Mouse (Mus musculus) erythroid progenitor cell, adult 5-6 weeks (primary cell): ENCODE results near the gene Rbm4b. TPM values are rescaled to one million over a fixed set of nuclear protein-coding genes. Genes with fewer than 3 reads are reported as not detected.
A peak's percentile ranks its signal among the peaks of the same experiment; 100 is the strongest.
"Not testable (repeated sequence)": the region's sequence is repeated elsewhere in the genome, so short reads cannot be mapped to it uniquely, and the experiment has no call there.

ENCODE experiments used
- ATAC-seq: replicated peaks from 2 replicates; pipeline ENCODE4 v1.8.0; 2016; ENCODE audit warnings: moderate number of reproducible peaks, mild to moderate bottlenecking, moderate TSS enrichment, inconsistent platforms; ENCODE audit not compliant: poor library complexity, low FRiP score, severe bottlenecking
- total RNA-seq, 2 experiments: library from RNA; stranded (forward) in 1 of 2; stranded (reverse) in 1 of 2; fragments of 150-400 nt in 1 of 2; fragments of 186-747, 209-891 nt in 1 of 2; gene quantifications; 2 replicates each; pipeline versions ENCODE4 v1.2.3 to v1.2.4; 2015 to 2017; ENCODE audit warnings: low replicate concordance in 2 of 2

The Rbm4b gene
- total RNA-seq, 2 experiments from 2014 or later = 5.0 to 13.6 TPM

DNA sequence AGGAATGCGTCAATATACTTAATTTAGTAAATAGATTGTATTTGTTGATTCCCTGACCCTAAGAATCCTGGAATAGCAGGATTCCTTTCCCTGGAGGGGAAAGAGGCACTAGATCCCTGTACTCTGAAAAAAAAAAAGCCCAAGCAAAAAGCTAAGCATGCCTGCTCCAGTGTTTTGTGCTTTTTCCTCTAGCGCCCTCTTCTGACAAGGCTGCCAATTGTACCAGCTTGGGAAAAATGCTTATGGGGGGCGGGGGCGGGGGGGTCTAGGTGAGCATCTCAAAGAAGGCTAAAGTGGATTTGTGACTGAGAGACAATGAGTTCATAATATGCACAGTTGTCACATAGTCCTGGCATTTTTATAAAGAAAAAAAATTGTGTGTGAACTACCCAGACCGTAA lies 12.8 kb upstream of the Rbm4b start:
- no peak for ATAC-seq

DNA sequence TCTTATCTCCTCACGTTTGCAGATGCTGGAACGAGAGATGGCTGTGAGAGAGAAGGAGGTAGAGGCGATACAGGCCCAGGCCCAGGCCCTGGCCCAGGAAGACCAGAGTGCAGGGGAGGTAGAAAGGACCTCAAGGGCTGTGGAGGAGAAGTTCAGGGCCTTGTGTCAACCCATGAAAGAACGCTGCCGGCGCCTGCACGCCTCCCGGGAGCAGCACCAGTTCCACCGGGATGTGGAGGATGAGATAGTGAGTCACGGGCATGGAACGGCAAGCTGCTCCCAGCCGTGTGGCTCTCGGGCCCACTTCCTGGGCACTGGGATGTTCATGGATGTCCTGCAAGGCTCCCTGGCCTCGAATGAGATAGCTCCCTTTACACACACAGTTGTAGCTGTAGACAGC lies 12.3 kb upstream of the Rbm4b start:
- ATAC-seq = no peak

DNA sequence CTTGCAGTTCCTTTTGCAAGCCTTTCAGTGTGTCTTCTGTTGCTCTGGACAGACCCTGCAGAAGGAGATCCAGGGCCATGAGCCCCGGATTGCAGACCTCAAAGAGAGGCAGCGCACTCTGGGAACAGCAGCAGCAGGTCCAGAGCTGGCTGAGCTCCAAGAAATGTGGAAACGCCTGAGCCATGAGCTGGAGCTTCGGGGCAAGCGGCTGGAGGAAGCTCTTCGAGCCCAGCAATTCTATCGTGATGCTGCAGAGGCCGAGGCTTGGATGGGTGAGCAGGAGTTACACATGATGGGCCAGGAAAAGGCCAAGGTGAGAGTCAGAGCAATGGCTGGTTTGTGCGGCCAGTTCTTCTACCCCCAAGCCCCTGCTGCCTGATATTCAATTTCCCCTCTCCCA lies 11.2 kb upstream of the Rbm4b start:
- ATAC-seq = no peak

DNA sequence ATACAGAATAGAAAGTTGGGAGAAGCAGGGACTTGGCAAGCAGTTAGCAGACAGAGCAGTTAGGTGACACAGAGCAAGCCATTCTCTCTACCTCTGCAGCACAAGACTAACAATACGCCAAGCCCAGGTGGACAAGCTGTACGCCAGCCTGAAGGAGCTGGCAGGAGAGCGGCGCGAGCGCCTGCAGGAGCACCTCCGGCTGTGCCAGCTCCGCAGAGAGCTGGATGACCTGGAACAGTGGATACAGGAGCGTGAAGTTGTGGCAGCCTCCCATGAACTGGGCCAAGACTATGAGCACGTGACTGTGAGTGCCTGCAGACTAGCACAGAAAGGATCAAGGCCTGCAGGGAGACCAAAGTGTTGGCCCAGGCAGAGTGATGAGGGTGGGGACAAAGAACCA lies 10.6 kb upstream of the Rbm4b start:
- ATAC-seq = no peak

DNA sequence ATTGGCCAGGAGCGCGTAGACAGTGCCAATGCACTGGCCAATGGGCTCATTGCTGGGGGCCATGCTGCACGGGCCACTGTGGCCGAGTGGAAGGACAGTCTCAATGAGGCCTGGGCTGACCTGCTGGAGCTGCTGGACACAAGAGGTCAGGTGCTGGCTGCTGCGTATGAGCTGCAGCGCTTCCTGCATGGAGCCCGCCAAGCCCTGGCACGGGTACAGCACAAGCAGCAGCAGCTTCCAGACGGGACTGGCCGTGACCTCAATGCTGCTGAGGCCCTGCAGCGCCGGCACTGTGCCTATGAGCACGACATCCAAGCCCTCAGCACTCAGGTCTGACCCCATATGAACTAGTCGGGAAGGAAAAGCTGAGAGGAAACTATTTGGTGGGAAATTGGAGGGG lies 9.7 kb upstream of the Rbm4b start:
- ATAC-seq = no peak

DNA sequence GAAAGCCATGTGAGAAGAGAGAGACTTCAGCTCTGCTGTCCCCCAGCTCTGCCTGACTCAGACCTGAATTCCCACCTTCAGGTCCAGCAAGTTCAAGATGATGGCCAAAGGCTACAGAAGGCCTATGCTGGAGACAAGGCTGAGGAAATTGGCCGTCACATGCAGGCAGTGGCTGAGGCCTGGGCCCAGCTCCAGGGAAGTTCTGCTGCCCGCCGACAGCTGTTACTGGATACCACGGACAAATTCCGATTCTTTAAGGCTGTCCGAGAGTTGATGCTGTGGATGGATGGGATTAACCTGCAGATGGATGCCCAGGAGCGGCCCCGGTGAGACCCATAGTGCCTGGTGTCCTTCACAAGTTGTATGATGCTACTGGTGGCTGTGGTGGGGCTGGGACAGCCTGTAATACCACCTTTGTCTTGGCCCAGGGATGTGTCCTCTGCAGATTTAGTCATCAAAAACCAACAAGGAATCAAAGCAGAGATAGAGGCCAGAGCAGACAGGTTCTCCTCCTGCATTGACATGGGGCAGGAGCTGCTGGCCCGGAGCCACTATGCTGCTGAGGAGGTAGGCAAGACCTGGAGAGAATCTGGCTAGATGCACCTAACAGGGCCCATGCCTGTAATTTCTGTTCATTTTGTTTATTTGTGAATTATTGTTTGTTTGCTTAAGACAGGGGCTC lies 8.5 kb upstream of the Rbm4b start:
- no peak for ATAC-seq

DNA sequence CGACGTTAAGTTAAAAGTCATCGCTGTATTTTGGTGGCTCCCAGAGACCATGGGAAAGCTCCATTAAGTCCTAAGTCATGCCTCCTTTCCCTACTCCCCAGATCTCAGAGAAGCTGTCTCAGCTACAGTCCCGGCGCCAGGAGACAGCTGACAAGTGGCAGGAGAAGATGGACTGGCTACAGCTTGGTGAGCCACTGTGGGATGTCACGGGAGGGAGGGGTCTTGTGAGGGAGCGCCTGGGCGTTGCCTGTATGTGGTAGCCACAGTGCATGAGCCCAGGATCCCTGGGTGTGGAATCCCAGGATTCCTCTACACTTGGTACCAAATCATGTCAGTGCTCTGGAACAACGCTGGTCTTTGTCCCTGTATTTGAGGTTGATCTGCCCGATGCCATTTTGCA lies 7.8 kb upstream of the Rbm4b start:
- no peak for ATAC-seq

DNA sequence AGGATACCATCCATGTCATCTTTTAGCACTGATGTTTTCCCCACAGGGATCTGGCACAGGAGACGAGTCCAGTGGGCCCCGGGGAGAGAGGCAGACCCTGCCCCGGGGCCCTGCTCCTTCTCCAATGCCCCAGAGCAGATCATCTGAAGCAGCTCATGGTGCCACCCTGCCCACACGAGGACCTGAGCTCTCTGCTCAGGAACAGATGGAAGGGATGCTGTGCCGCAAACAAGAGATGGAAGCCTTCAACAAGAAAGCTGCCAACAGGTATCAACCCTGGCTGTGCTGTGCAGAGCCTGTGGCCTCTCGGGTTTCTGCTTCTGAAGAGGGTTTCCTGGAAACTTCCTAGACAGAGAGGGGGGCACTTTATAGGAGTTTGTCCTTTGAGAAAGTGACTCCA lies 6.3 kb upstream of the Rbm4b start:
- ATAC-seq = no peak

DNA sequence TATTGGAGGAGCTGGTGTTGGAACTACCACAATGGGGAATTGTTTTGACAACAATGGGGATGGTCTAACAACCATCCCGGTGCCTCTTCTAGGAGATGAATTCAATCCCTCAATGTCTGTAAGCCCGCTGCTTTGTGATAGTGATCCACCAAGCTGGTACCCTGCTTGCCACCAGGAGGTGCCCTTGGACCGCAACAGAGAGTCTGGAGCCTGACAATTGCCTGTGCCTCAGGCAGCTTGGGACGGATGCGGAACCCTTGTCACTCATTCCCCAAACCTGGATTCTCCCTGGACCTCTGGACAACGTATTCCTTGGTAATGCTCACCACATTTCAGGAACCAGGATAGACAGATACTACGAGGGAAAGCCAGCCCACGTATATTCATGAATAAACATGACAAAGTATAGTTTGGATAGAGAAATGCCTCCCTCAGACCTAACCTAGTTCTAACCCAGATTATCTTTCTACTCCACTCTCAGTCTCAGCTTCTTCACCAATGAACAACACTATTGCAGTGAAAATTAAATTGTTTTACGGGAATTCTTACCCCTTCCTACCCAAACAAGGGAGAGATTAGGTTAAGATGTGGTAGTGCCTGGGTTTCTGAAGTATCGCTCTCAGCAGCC lies 618 bp upstream of the Rbm4b start:
- ATAC-seq = peak; percentile 89

DNA sequence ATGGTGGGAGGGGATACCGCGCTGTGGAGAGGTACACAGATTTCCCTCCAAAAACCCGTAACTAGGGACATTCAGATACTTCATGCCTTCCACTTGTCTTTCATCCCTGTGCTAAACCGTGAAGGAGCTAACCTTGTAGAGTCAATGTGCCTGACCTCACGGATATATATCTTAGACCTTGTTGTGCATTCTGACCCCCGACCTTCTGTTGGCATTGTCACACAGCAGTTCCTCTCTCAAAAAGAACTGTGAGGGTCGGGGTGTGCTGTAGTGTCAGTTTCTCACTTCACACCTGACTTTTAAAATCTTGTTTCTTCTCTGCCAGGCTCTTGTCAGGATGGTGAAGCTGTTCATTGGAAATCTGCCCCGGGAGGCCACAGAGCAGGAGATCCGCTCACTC lies 624 bp downstream of the Rbm4b start:
- no peak for ATAC-seq

DNA sequence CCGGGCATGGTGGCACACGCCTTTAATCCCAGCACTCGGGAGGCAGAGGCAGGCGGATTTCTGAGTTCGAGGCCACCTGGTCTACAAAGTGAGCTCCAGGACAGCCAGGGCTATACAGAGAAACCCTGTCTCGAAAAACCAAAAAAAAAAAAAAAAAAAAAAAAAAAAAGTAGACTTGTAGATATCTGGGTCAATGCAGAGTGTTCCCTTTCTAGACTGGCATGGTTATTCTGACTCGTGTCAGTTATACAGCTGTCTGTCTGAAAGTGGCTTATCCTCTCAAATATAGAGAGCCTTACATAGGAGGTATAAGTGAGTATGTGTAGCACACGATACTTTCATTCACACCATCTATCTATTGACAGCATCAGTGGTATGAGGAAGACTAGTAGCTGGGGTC lies 4.2 kb downstream of the Rbm4b start:
- not testable (repeated sequence) for ATAC-seq

DNA sequence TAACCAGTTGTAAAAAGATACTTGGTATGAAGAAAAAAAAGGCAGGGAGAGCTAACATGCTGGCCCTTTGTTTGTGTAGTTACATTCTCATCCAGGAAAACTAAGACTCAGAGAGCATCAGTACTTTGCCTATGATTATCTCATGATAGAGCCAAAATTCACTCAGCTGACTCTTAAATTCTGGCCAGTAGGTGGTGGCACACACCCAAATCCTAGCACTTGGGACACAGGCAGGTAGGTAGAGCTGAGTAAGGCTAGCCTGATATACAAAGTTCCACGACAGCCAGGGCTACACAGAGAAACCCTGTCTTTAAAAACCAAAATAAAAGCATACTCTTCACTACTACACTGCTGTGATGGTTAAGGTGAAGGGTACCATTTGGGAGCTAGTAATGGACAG lies 6.6 kb downstream of the Rbm4b start:
- ATAC-seq = 0 out of 2 replicates have a peak, but pooled peaks have one; percentile 21

DNA sequence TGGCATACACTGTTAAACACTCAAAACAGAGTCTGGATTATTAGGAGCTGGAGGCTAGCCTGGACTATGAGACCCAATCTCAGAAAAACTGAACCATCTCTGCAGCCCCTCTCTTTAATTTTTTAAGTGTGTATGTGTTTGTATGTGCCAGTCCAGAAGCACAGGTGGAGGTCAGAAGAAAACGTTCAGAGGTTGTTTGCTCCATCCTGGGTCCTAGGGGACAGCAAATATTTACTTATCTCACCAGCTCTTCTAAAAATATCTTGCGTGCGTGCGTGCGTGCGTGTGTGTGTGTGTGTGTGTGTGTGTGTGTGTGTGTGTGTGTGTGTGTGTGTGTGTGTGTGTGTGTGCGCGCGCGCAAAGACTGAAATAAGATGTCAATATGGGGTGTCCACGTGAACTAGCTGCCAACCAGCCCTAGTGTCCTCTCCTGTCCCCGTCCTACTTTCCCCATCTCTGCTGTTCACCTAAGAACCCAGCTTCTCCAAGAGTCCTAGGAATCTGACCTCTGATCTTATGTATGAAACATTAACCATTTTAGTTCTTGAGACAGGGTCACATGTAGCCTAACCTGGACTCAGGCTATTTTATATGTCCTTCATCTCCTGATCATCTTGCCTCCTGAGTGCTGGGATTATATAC lies 11.3 kb downstream of the Rbm4b start:
- no peak for ATAC-seq

DNA sequence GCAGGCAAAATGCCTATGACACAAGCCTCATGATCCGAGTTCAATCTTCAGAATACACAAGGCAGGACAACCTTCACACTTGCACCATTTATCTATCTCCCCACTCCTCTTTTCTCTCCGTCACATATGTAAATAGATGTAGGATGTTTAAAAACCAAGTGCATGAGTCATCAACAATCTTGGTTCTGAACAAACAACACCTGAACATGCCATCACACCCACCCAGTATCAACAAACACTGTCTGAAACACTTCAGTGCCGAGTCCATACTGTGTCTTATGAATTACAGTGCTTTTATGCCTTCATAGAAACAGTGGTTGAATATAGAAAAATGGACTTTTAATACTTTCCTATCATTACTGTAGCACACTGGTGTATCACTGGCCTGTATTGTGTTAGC lies 16.5 kb downstream of the Rbm4b start:
- ATAC-seq = no peak

DNA sequence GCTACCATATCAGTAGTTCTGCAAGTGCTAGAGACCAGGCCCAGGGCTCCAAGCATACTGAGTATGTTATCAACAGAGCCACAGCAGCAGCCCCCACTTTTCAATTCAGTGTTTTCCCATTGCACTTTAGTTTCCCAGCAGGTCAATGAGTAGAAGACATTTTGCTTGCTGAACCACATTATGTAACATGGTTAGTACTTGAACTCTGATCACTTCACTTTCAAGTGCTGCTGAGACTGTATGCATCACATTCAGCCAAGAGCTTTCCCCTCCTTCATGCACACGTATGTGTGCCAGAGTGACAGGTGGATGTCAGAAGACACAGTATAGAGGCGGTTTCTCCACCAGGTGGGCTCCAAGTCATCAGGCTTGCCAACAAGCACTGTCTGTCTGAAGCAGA lies 26.6 kb downstream of the Rbm4b start:
- no peak for ATAC-seq

DNA sequence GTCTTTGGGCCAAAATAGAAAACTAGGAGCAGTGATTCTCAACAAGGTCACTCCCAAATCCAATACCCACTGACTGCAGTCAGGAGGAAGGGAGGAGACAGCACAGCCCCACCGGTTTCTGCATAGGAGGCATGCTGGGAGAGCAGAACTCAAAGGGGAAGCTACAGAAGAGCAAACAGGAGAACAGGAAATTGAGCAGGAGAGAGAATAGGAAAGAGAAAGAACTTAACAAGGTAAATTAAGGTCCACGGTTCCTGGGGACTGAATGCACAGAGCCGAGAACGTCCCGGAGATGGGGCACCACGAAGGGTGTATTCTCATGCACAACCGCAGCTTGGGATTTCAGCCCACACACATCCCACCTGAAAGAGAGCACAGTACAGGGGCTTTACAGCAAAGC lies 28.9 kb downstream of the Rbm4b start:
- ATAC-seq = no peak

DNA sequence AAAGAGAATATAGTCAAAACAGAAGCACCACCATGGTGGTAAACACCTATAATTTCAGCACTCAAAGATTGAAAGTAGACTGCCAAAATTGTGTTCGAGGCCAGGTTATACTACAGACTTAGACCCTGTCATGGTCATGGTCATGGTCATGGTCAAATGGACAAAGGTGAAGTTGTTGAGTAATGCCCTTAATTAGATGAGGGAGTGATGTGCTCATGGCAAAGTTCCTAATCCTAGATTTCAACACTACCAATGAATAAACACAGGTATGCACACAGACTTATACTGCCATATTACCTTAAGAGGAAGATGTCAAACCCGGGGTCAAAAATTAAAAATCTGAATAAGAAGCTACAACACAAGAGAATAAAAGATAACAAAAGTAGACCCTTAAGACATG lies 30.0 kb downstream of the Rbm4b start:
- ATAC-seq = no peak

DNA sequence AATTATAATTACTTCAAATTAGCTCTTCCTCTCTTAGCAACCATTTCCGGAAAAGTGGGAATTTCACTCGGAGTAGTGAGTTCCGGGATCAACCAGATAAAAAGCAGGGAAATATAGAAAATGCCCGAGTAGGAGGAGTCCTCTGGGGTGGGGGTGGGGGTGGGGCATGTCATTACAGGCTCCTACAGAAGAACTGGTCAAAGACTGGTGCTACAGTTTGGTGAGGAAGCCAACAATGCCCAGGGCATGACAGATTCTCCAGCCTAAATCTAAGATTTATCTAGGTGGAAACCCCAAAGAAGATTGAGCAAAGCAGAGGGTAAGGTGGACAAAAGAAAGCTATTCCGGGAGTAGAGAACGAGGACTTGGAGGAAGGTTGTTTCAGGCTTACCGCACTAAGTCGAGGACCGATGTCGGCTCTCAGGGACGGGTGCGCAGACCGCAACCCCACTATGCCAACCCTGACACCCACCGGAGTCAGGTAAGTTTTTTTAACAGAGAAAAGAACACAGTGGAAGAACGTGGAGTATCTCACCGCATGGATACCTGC lies 37.1 kb downstream of the Rbm4b start:
- peak; percentile 37 for ATAC-seq

DNA sequence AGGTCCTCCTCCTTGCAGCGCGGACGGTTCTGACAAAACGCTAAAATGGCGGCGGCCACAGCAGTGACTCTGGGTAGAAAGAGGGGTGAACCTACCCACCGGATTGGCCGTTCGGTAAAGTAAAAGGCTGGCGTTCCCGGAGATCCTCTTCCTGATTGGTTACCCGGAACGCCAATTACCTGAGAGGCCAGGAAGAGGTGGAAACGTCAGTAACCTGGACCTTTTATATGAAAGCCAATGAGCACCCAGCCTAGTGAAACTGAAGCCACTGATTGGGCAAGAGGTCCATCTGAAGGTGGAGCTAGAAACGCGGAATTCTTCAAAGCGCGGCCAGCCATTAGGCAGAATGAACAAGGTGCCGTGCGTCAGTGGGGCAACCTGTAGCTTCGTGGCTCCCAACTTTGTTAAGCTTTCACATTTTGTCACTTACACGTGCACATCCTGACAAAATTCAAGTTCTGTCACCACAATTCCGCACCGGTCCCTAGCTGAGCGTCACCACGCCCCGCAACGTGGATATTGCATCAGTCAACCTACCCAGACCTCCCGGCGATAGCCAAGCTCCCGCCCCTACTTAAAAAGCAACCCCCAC lies 37.6 kb downstream of the Rbm4b start, which contains the start of gene Rbm4:
Rbm4 (minus strand) TSS at position 71 of the 592 bp plus-strand sequence.
- ATAC-seq = peak; percentile 97

DNA sequence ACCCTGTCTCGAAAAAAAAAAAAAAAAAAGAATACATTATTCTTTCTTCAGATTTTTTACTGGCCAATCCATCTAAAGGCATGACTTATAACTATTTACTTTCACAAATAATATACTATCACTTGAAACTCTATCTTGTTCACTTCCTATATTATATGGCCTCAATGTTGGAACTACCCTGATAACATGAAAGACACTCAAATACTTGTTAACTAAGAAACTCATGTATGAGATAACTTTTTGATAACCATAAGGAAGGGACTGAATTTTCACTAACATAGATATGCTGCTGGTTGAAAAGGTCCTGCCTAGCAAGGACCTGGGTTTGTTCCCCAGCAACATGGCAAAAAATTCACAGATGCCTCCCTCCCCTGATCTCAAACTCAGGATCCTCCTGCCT lies 39.6 kb downstream of the Rbm4b start:
- no peak for ATAC-seq

DNA sequence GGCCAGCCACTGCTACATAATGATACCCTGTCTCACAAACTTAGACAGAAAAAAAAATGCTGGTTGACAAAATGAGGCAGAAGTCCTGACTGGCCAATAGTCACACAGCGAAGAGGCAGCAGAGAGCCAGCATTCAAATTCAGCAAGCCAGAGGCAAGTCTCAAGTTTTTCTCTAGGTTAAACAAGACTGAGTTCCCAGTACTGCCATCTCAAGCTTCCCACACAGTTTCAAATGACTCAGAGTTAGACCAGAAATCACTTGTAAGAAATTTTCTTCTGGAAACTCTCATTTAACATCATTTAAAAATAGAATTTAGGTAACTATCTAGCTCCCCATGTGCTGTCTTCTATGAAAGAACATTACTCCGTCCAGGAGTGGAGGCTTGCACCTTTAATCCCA lies 41.5 kb downstream of the Rbm4b start:
- ATAC-seq = no peak
